Mouse (Mus musculus) E14TG2a.4 (cell line): Measurements from ENCODE around the gene A430078G23Rik.

Experiments
- CTCF ChIP-seq: conservative IDR thresholded peaks from 2 replicates; pipeline ENCODE4 v1.5.1; 2014; ENCODE audit warnings: low read length
- POU5F1 ChIP-seq: IDR thresholded peaks from 2 replicates; pipeline ENCODE4 v1.6.1; 2014; ENCODE audit warnings: low read length, borderline replicate concordance

- TF ChIP-seq CTCF = no peak
- TF ChIP-seq POU5F1 = no peak
Observed at GRCm38 (mm10) chr8:3421507-3421906, 68.3 kb downstream of the A430078G23Rik start.
